Mouse (Mus musculus) kidney, embryonic 16.5 days (tissue): Measurements from ENCODE around the gene Ehmt1. TPM values are rescaled to one million over a fixed set of nuclear protein-coding genes. Genes with fewer than 3 reads are reported as not detected.
A peak's percentile ranks its signal among the peaks of the same experiment; 100 is the strongest.
"Not testable (repeated sequence)": the region's sequence is repeated elsewhere in the genome, so short reads cannot be mapped to it uniquely, and the experiment has no call there.

Experiments used
- ATAC-seq: fragments of 200-750 bp; cut with Nextera tagmentation; 2 replicates; pipeline ENCODE4 v1.8.0; 2017; ENCODE audit warnings: moderate TSS enrichment; ENCODE audit not compliant: low FRiP score, low TSS enrichment
- H3K27ac ChIP-seq: fragments of 300-500 bp; sonication (generic); 2 replicates; pipeline ENCODE4 v1.5.1; 2014; ENCODE audit warnings: low read length
- H3K27me3 ChIP-seq: fragments of 300-500 bp; sonication (generic); 2 replicates; pipeline ENCODE4 v1.6.1; 2014; ENCODE audit warnings: low read length, control low read depth, mixed read lengths; ENCODE audit not compliant: insufficient read depth
- H3K36me3 ChIP-seq: fragments of 300-500 bp; sonication (generic); 2 replicates; pipeline ENCODE4 v1.6.1; 2014; ENCODE audit warnings: low read length, control low read depth, mixed read lengths; ENCODE audit not compliant: insufficient read depth
- H3K4me1 ChIP-seq: fragments of 300-500 bp; sonication (generic); 2 replicates; pipeline ENCODE4 v1.6.1; 2014; ENCODE audit warnings: low read length, control low read depth, mixed read lengths; ENCODE audit not compliant: insufficient read depth
- H3K4me2 ChIP-seq: fragments of 300-500 bp; sonication (generic); replicated peaks from 2 replicates; pipeline ENCODE4 v1.6.1; 2014; ENCODE audit warnings: low read depth, low read length
- H3K4me3 ChIP-seq: fragments of 300-500 bp; sonication (generic); 2 replicates; pipeline ENCODE4 v1.5.1; 2014; ENCODE audit warnings: mild to moderate bottlenecking, low read length
- H3K9ac ChIP-seq: fragments of 300-500 bp; sonication (generic); replicated peaks from 2 replicates; pipeline ENCODE4 v1.6.1; 2014; ENCODE audit warnings: low read length
- H3K9me3 ChIP-seq: fragments of 300-500 bp; sonication (generic); 2 replicates; pipeline ENCODE4 v1.6.1; 2016; ENCODE audit warnings: low read length, control low read depth
- whole genome bisulfite sequencing: fragments of 180-500 bp; shearing (Covaris S2); extraction: QIAGEN DNeasy Blood & Tissue Kit; methylation state at CpG from one replicate; pipeline ENCODE4 v1.1.7; 2014; 5-methylcytosine and 5-hydroxymethylcytosine counted together
- polyA plus RNA-seq: library from polyadenylated mRNA; unstranded; fragments of >200 nt; fragmentation: Nextera tagmentation; extraction: Ambion mirVana; gene quantifications from 2 replicates; pipeline ENCODE4 v1.2.1, GENCODE M21; 2015

Gene Ehmt1
- polyA plus RNA-seq, result 87.7 and 91.7 TPM in 2 replicates

DNA sequence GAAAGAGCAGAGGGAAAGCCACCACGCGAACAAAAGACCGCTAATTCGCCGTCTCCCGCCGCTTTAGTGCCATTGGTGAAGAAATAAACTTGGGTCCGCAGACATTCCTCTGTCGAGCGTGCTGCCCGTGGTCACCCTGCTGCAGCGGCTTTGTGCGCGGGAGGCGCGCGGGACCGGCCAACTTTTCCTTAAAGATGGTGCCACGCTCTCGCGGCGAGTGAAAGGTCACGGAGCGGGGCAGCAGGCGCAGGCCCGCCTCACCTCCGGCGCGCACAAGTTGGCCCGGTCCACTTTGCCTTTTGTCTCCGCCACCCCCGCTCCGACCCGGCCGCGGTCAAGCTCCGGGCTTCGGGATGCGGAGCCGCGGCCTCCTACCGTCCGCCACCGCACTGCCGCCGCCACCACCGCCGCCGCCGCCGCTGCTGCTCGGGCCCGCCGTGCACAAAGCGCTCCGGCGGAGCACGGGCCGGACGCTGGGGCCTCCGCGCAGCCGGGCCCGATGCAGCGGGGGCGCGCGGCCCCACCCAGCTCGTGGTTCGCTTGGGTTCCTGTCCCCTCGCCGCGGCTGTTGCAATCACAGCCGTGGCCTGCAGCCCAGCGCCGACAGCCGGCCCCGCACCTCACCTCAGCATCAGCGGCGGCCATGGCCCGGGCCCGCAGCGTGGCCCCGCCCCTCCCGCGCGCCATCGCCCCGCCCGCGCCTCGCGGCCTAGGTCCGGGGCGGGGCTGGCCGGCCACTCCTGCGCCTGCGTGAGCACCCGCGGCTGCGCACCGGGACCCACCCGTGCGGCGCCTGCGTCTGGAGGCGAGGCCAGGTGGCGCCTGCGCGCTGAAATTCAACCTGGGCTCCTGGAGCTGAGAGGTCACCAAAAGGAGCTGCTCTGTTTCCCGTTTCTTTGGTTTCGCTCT lies at the start of gene Ehmt1:
Gene Ehmt1, minus strand, starts transcription at position 685 of the 909 bp plus-strand sequence.
- peaks cover 14% of the 10 kb centered on the region for H3K4me1 ChIP-seq
- under 1% methylated on average over 71 of the region's 112 CpGs for WGBS
- H3K4me3 ChIP-seq, result peak within 1 kb of the TSS; percentile 97
- peak within 1 kb of the TSS; percentile 99 for H3K9ac ChIP-seq
- H3K27me3 ChIP-seq, result no peaks in the 10 kb centered on the region
- H3K27ac ChIP-seq, result peak within 1 kb of the TSS; percentile 93
- peak; percentile 99 for ATAC-seq
- peak within 1 kb of the TSS; percentile 73 for H3K4me2 ChIP-seq
- no peaks in the 10 kb centered on the region for H3K36me3 ChIP-seq
- no peaks in the 10 kb centered on the region for H3K9me3 ChIP-seq

DNA sequence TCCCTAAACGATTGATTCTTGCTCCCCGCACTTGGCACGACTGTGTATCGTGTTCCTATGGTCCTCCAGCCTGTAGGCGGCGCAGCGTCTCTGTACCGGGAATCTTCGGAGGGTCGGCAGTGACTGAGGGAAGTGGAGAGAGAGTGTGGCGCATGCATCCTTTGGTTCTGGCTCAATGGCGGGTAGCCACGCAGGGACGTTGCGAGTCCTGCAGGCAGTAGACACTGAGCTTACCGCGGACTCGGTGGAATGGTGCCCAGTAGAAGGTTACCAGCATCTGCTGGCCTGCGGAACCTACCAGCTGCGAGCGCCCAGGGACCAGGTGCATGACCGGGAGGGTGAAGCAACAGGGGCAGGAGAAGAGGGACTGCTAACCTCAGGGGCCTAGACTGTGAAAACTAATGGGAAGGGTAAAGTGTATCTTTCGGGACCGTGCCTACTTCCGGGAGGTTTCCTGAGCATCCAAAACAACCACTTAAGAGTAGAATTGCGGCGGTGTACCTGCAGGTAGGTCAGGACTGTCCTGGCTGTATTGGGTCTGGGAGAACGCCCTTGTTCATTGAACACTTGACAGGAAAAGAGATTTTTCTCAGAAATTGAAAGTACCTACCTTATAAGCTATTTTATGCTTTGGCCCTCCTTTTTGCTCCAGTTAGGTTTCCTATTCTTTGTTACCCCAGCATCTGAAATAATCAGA lies 43.0 kb upstream of the Ehmt1 start, which contains the start of gene Dph7:
Gene Dph7, plus strand, starts transcription at position 97 of the 697 bp plus-strand sequence.
- under 1% methylated on average over 28 of the region's 28 CpGs for WGBS
- H3K9ac ChIP-seq, result peak within 1 kb of the TSS; percentile 88
- H3K9me3 ChIP-seq, result no peaks in the 10 kb centered on the region
- peak within 1 kb of the TSS; percentile 82 for H3K4me2 ChIP-seq
- no peaks in the 10 kb centered on the region for H3K27me3 ChIP-seq
- peaks cover 11% of the 10 kb centered on the region for H3K4me1 ChIP-seq
- peaks cover 59% of the 10 kb centered on the region for H3K36me3 ChIP-seq
- ATAC-seq, result peak; percentile 89
- H3K27ac ChIP-seq, result peak within 1 kb of the TSS; percentile 75
- peak within 1 kb of the TSS; percentile 93 for H3K4me3 ChIP-seq

DNA sequence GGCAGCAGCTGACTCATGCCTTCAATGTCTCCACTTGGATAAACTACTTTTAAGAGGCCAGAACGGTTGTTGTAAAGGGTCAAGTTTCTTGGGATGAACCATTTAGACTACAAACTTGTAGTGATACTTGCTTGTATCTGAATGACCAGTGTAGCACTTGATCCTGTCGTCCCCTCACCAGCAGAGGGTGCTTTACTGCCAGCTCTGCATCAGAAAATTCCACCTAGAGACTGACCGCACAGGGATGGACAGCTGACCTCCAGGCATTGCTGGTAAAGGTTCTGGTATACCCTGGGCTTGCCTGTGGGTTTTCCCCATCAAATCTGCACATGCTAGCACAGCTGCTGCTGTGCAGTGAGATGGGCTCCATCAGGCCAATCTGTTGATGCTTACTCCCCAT lies 41.5 kb upstream of the Ehmt1 start:
- Histone ChIP-seq H3K9ac (no peak overlapping the region), H3K27me3 (no peaks in the 10 kb centered on the region), H3K27ac (no peak overlapping the region), H3K4me2 (no peak overlapping the region), H3K36me3 (peaks cover 56% of the 10 kb centered on the region), H3K4me3 (no peak overlapping the region), H3K4me1 (peaks cover 11% of the 10 kb centered on the region), H3K9me3 (no peaks in the 10 kb centered on the region)
- WGBS, result 28% methylated on average over 3 of the region's 3 CpGs
- ATAC-seq, result 0 out of 2 replicates have a peak, but pooled peaks have one; percentile 55

DNA sequence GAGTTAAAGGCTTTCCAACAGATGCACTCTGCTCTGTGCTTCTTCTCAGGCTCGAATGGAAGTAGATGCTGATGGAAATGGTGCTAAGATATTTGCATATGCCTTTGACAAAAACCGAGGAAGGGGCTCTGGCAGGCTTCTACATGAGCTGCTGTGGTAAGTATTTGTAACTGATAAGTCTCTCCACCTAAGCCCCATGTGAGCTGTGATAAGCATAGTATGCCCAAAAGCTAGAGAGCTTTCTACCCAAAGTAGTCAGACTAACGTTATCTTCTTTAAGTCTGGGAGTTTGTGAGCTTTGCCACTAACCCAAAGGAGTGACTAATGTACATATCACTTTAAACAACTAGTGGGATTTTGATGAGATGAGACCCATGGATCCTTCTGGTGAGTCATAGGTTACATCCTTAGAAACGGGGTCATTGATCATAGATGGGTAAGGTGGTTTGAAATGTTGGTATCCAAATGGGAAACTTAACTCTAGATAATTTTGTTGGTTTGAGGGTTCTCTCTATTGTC lies 33.2 kb upstream of the Ehmt1 start:
- Histone ChIP-seq H3K36me3 (peaks cover 50% of the 10 kb centered on the region), H3K4me2 (no peak overlapping the region), H3K27ac (no peak overlapping the region), H3K4me1 (peaks cover 15% of the 10 kb centered on the region), H3K27me3 (0 out of 2 replicates have a peak, but pooled peaks cover 2% of the 10 kb centered on the region), H3K9ac (no peak overlapping the region), H3K4me3 (no peak overlapping the region), H3K9me3 (no peaks in the 10 kb centered on the region)
- 91% methylated on average over 4 of the region's 4 CpGs for WGBS
- no peak for ATAC-seq

- Histone ChIP-seq H3K27ac (peak overlapping the region; percentile 62), H3K4me2 (peak overlapping the region; percentile 83), H3K36me3 (peaks cover 34% of the 10 kb centered on the region), H3K4me1 (peaks cover 15% of the 10 kb centered on the region), H3K9me3 (no peaks in the 10 kb centered on the region), H3K27me3 (0 out of 2 replicates have a peak, but pooled peaks cover 2% of the 10 kb centered on the region), H3K9ac (peak overlapping the region; percentile 92), H3K4me3 (peak overlapping the region; percentile 77)
- under 1% methylated on average over 31 of the region's 31 CpGs for WGBS
- peak; percentile 8 for ATAC-seq
These were observed 30.7 kb upstream of the Ehmt1 start for GRCm38 (mm10) chr2:24950189-24950535.

- H3K4me2 ChIP-seq, result peak within 1 kb of the TSS; percentile 83
These were observed 30.2 kb upstream of the Ehmt1 start, which contains the start of gene Zmynd19 for GRCm38 (mm10) chr2:24949421-24950188. TSS of gene Zmynd19 (plus strand) at chr2:24949792.

DNA sequence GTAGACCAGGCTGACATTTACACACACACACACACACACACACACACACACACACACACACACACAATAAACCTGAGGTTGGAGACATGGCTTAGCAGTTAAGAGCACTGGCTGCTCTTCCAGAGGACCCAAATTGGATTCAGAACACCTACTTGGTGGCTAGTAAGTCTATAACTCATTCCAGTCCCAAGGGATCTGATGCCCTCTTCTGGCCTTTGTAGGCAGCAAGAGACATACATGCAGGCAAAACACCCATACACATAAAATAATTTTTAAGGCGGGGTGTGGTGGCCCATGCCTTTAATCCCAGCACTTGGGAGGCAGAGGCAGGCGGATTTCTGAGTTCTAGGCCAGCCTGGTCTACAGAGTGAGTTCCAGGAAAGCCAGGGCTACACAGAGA lies 24.9 kb upstream of the Ehmt1 start:
- not testable (repeated sequence) for H3K9me3 ChIP-seq, H3K9ac ChIP-seq, H3K4me3 ChIP-seq, H3K36me3 ChIP-seq, H3K4me1 ChIP-seq, H3K27me3 ChIP-seq, ATAC-seq, H3K4me2 ChIP-seq, H3K27ac ChIP-seq
- WGBS, result 49% methylated on average over 2 of the region's 2 CpGs

More at GRCm38 (mm10) chr2:24949421-24950188, 30.2 kb upstream of the Ehmt1 start, which contains the start of gene Zmynd19:
- no peaks in the 10 kb centered on the region for H3K9me3 ChIP-seq
- under 1% methylated on average over 90 of the region's 108 CpGs for WGBS
- H3K9ac ChIP-seq, result peak within 1 kb of the TSS; percentile 92
- H3K36me3 ChIP-seq, result peaks cover 30% of the 10 kb centered on the region
- H3K4me1 ChIP-seq, result peaks cover 15% of the 10 kb centered on the region
- peak within 1 kb of the TSS; percentile 77 for H3K4me3 ChIP-seq
- H3K27me3 ChIP-seq, result 0 out of 2 replicates have a peak, but pooled peaks cover 2% of the 10 kb centered on the region
- ATAC-seq, result peak; percentile 98
- H3K27ac ChIP-seq, result peak within 1 kb of the TSS; percentile 62

DNA sequence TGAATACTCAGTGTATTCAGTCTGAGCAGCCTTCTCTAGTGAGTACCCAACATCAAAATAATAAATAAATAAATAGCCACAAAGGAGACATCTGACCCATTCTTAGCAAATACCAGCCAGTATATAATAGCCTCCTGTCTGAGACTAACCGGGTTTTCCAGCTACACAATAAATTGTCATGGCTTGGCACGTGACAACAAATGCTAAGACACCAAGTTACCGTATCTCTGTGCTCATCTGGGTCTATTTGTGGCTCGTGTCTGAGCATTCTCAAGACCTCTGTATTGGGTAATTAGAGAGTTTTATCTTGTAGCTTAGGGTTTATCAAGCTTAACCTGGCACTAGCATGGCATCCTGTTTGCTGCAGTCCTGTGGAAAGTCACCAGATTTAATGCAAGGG lies 22.7 kb upstream of the Ehmt1 start:
- Histone ChIP-seq H3K27me3 (no peaks in the 10 kb centered on the region), H3K36me3 (no peaks in the 10 kb centered on the region), H3K4me2 (no peak overlapping the region), H3K4me3 (no peak overlapping the region), H3K9ac (no peak overlapping the region), H3K27ac (no peak overlapping the region), H3K4me1 (no peaks in the 10 kb centered on the region), H3K9me3 (no peaks in the 10 kb centered on the region)
- no peak for ATAC-seq
- 63% methylated on average over 4 of the region's 4 CpGs for WGBS
